Mouse (Mus musculus): ENCODE measurements around the gene Gemin4. TPM values are rescaled to one million over a fixed set of nuclear protein-coding genes. Genes with fewer than 3 reads are reported as not detected.

Gemin4 gene
- total RNA-seq, 2 experiments from 2014 or later: 5.1 to 8.9 TPM

DNA sequence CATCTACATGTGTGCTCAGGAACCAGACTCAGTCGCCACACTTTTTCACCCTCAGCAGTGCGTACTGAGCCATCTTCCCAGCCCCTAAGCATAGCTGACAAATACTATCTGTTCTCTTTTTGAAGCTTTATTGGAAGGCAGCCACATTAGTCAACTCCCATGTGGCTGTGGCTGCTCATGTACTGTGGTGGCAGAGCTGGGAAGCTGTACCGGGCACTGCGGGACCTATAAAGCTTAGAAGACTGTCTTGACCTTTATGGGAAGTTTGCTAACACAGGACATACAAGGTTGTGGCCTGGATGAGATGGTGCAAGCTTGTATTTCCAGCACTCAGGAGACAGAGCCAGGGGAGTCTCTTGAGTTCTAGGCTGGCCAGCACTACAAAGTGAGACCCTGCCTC is 50.8 kb downstream of the Gemin4 start:
- DNase-seq (ENCODE audit: low spot score in 2 of 2): peak in 1 of 2 experiments; percentile 17

Other genes with a start within 250 kb of the Gemin4 start
- not detected for gene 1700016K19Rik, start 217.8 kb downstream of the Gemin4 start, total RNA-seq (2021)
- gene Rflnb, start 189.9 kb downstream of the Gemin4 start, total RNA-seq (2021): 10 to 100 TPM; 14.2 to 27.1 TPM
- gene Vps53, start 38.0 kb downstream of the Gemin4 start, total RNA-seq (2021): 10 to 100 TPM; 44.7 to 49.4 TPM
- gene Fam57a, start 38.0 kb downstream of the Gemin4 start, total RNA-seq (2021): 1 to 10 TPM; 3.9 to 5.8 TPM
- gene Dbil5, start 56 bp downstream of the Gemin4 start, total RNA-seq (2021): under 1 TPM in 1 of 2 experiments, not detected in 1; 0.60 TPM
- gene Mrm3, start 26.1 kb upstream of the Gemin4 start, total RNA-seq (2021): 10 to 100 TPM; 19.2 to 21.2 TPM
- 100 to 1,000 TPM in 1 of 2 experiments, 10 to 100 TPM in 1; 75.0 to 108 TPM for gene Glod4, start 26.1 kb upstream of the Gemin4 start, total RNA-seq (2021)
- gene Nxn, start 181.5 kb upstream of the Gemin4 start, total RNA-seq (2021): 10 to 100 TPM; 20.4 to 34.1 TPM
- gene Timm22, start 189.3 kb upstream of the Gemin4 start, total RNA-seq (2021): 10 to 100 TPM; 35.7 to 51.2 TPM

Data from adrenal gland, adult 18-20 months (tissue).